Comparison of ENCODE assay signal across 27 mouse cellular contexts in the genomic region with DNA sequence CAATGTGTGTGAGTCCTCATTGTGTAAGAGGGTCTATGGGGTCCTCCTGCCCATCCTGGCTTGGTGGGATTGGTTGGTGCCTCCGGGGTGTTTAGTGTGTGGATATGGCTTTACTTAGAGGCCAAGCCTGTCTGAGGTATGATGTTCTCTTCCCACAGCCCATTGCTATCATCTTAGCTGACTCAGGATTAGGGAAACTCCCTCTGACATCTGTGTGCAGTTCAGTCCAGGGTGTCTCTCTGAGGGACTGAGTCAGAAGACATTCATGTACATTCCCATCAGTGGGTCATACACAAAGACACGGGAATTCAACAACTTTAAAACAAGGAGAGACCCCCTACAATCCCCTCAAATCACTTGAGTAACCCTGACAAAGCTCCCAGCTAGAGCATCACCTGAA.
"Had no signal": no experiment of that assay in that cellular context is flagged by ENCODE, and none has a peak within 500 bp of the region (broad histone marks: within the 10 kb centered on the region; RNA-seq: fewer than 3 reads in every experiment).

No protein-coding gene starts in this region.

- H3K9ac ChIP-seq: limb, embryonic 12.5 days; limb, embryonic 13.5 days; limb, embryonic 15.5 days; liver, embryonic 12.5 days; liver, embryonic 13.5 days; liver, embryonic 14.5 days; liver, embryonic 15.5 days; liver, postnatal 0 days; lung, embryonic 14.5 days; lung, embryonic 15.5 days; midbrain, embryonic 12.5 days; midbrain, embryonic 13.5 days; midbrain, embryonic 15.5 days had no signal

- H3K36me3 ChIP-seq: limb, embryonic 10.5 days; limb, embryonic 12.5 days; limb, embryonic 13.5 days; limb, embryonic 15.5 days; liver, embryonic 12.5 days; liver, embryonic 13.5 days; liver, embryonic 15.5 days; lung, embryonic 15.5 days; midbrain, embryonic 10.5 days; midbrain, embryonic 12.5 days; midbrain, embryonic 13.5 days; midbrain, embryonic 15.5 days had no signal

- H3K27me3 ChIP-seq: limb, embryonic 12.5 days; limb, embryonic 13.5 days; limb, embryonic 15.5 days; liver, embryonic 12.5 days; liver, embryonic 13.5 days; liver, embryonic 15.5 days; lung, embryonic 15.5 days; midbrain, embryonic 12.5 days; midbrain, embryonic 13.5 days; midbrain, embryonic 15.5 days had no signal

- DNase-seq: left cerebral cortex, postnatal 4 days; liver; liver, embryonic 13.5 days; liver, postnatal 0 days; lung, adult 18-20 months; lung, adult 2 months; lung, embryonic 14.5 days; lung, postnatal 10 days; lung, postnatal 14 days; lung, postnatal 36 days; lung, postnatal 4 days; midbrain, embryonic 14.5 days had no signal

- H3K4me1 ChIP-seq: limb, embryonic 10.5 days; limb, embryonic 12.5 days; limb, embryonic 13.5 days; limb, embryonic 15.5 days; liver, embryonic 12.5 days; liver, embryonic 13.5 days; liver, embryonic 15.5 days; lung, embryonic 15.5 days; megakaryocyte, embryonic 14.5 days; midbrain, embryonic 10.5 days; midbrain, embryonic 12.5 days; midbrain, embryonic 13.5 days; midbrain, embryonic 15.5 days had no signal

- H3K27ac ChIP-seq: limb, embryonic 10.5 days; limb, embryonic 12.5 days; limb, embryonic 13.5 days; limb, embryonic 15.5 days; liver, embryonic 12.5 days; liver, embryonic 13.5 days; liver, embryonic 14.5 days; liver, embryonic 15.5 days; lung, embryonic 15.5 days; macrophage; midbrain, embryonic 10.5 days; midbrain, embryonic 12.5 days; midbrain, embryonic 13.5 days; midbrain, embryonic 15.5 days had no signal

- H3K4me3 ChIP-seq: limb, embryonic 10.5 days; limb, embryonic 12.5 days; limb, embryonic 13.5 days; limb, embryonic 15.5 days; liver, embryonic 12.5 days; liver, embryonic 13.5 days; liver, embryonic 15.5 days; lung, embryonic 15.5 days; megakaryocyte, embryonic 14.5 days; midbrain, embryonic 10.5 days; midbrain, embryonic 12.5 days; midbrain, embryonic 13.5 days; midbrain, embryonic 15.5 days; myocyte had no signal
